Mouse (Mus musculus) liver, embryonic 12.5 days (tissue): ENCODE data around the gene Mrps9. TPM values are rescaled to one million over a fixed set of nuclear protein-coding genes. Genes with fewer than 3 reads are reported as not detected.
"Not testable (repeated sequence)": the region's sequence is repeated elsewhere in the genome, so short reads cannot be mapped to it uniquely, and the experiment has no call there.

Source experiments
- ATAC-seq: fragments of 200-750 bp; cut with Nextera tagmentation; 2 replicates; pipeline ENCODE4 v1.8.0; 2017; ENCODE audit warnings: moderate number of reproducible peaks, mild to moderate bottlenecking, moderate library complexity
- H3K27ac ChIP-seq: fragments of 300-500 bp; sonication (generic); 2 replicates; pipeline ENCODE4 v1.5.1; 2016; ENCODE audit warnings: mild to moderate bottlenecking
- H3K27me3 ChIP-seq: fragments of 300-500 bp; sonication (generic); replicated peaks from 2 replicates; pipeline ENCODE4 v1.6.1; 2016; ENCODE audit warnings: mild to moderate bottlenecking, moderate library complexity
- H3K36me3 ChIP-seq: fragments of 300-500 bp; sonication (generic); 2 replicates; pipeline ENCODE4 v1.6.1; 2016; ENCODE audit warnings: mild to moderate bottlenecking, moderate library complexity
- H3K4me1 ChIP-seq: fragments of 300-500 bp; sonication (generic); 2 replicates; pipeline ENCODE4 v1.6.1; 2016
- H3K4me2 ChIP-seq: fragments of 300-500 bp; sonication (generic); 2 replicates; pipeline ENCODE4 v1.6.1; 2016; ENCODE audit warnings: mild to moderate bottlenecking, moderate library complexity
- H3K4me3 ChIP-seq: fragments of 300-500 bp; sonication (generic); 2 replicates; pipeline ENCODE4 v1.5.1; 2016; ENCODE audit warnings: mild to moderate bottlenecking, moderate library complexity
- H3K9ac ChIP-seq: fragments of 300-500 bp; sonication (generic); 2 replicates; pipeline ENCODE4 v1.6.1; 2016; ENCODE audit warnings: mild to moderate bottlenecking, moderate library complexity
- H3K9me3 ChIP-seq: fragments of 300-500 bp; sonication (generic); replicated peaks from 2 replicates; pipeline ENCODE4 v1.6.1; 2016; ENCODE audit warnings: mild to moderate bottlenecking, moderate library complexity
- WGBS: fragments of 180-500 bp; shearing (Covaris S2); methylation state at CpG from one replicate; pipeline ENCODE4 v1.1.7; 2016; ENCODE audit not compliant: insufficient replicate concordance; 5-methylcytosine and 5-hydroxymethylcytosine counted together
- polyA plus RNA-seq: library from polyadenylated mRNA; unstranded; fragments of >200 nt; fragmentation: Nextera tagmentation; extraction: Ambion mirVana; gene quantifications from 2 replicates; pipeline ENCODE4 v1.2.1, GENCODE M21; 2016

The Mrps9 gene
- polyA plus RNA-seq, 1 experiment from 2014 or later = 38.0 TPM

GRCm38 (mm10) chr1:42876463-42877093 lies 25.5 kb downstream of the Mrps9 start:
- H3K27me3 ChIP-seq = no peaks in the 10 kb centered on the region
- H3K9me3 ChIP-seq = no peaks in the 10 kb centered on the region
- 75% methylated on average over 4 of the region's 4 CpGs for WGBS
- H3K4me1 ChIP-seq = no peaks in the 10 kb centered on the region
- no peak overlapping the region for H3K4me2 ChIP-seq
- H3K9ac ChIP-seq = no peak overlapping the region
- ATAC-seq = no peak
- H3K27ac ChIP-seq = no peak overlapping the region
- H3K36me3 ChIP-seq = peaks cover 11% of the 10 kb centered on the region; the same call in 1 of the 2 replicates
- H3K4me3 ChIP-seq = no peak overlapping the region

- no peak for ATAC-seq
- 83% methylated on average over 10 of the region's 10 CpGs for WGBS
Measured at GRCm38 (mm10) chr1:42877264-42877663, 26.2 kb downstream of the Mrps9 start.

GRCm38 (mm10) chr1:42878851-42879250 lies 27.8 kb downstream of the Mrps9 start:
- Histone ChIP-seq H3K27me3 (no peaks in the 10 kb centered on the region), H3K4me2 (no peak overlapping the region), H3K4me1 (no peaks in the 10 kb centered on the region), H3K9me3 (no peaks in the 10 kb centered on the region), H3K36me3 (peaks cover 11% of the 10 kb centered on the region; the same call in 1 of the 2 replicates), H3K27ac (no peak overlapping the region), H3K4me3 (no peak overlapping the region), H3K9ac (no peak overlapping the region)
- WGBS = 83% methylated on average over 5 of the region's 5 CpGs
- no peak for ATAC-seq

More at GRCm38 (mm10) chr1:42877264-42877663, 26.2 kb downstream of the Mrps9 start:
- no peak overlapping the region for H3K4me2 ChIP-seq
- no peak overlapping the region for H3K9ac ChIP-seq
- no peak overlapping the region for H3K4me3 ChIP-seq
- H3K36me3 ChIP-seq = peaks cover 11% of the 10 kb centered on the region; the same call in 1 of the 2 replicates
- no peaks in the 10 kb centered on the region for H3K4me1 ChIP-seq
- no peaks in the 10 kb centered on the region for H3K9me3 ChIP-seq
- H3K27ac ChIP-seq = no peak overlapping the region
- H3K27me3 ChIP-seq = no peaks in the 10 kb centered on the region

- no peak for ATAC-seq
- Histone ChIP-seq H3K4me2 (no peak overlapping the region), H3K4me3 (no peak overlapping the region), H3K9me3 (no peaks in the 10 kb centered on the region), H3K36me3 (peaks cover 18% of the 10 kb centered on the region; the same call in 1 of the 2 replicates), H3K27ac (no peak overlapping the region), H3K27me3 (no peaks in the 10 kb centered on the region), H3K9ac (no peak overlapping the region), H3K4me1 (no peaks in the 10 kb centered on the region)
- WGBS = 78% methylated on average over 2 of the region's 2 CpGs
Measured at GRCm38 (mm10) chr1:42882258-42882657, 31.2 kb downstream of the Mrps9 start.

- not testable (repeated sequence) for H3K4me2 ChIP-seq, H3K27me3 ChIP-seq, H3K27ac ChIP-seq, H3K9me3 ChIP-seq, H3K9ac ChIP-seq, H3K4me3 ChIP-seq, ATAC-seq, H3K4me1 ChIP-seq
- 100% methylated on average over 1 of the region's 2 CpGs for WGBS
- peaks cover 23% of the 10 kb centered on the region for H3K36me3 ChIP-seq
Measured at GRCm38 (mm10) chr1:42883418-42883817, 32.4 kb downstream of the Mrps9 start.

- no peak for ATAC-seq
- H3K9me3 ChIP-seq = no peaks in the 10 kb centered on the region
- H3K4me1 ChIP-seq = no peaks in the 10 kb centered on the region
- no peak overlapping the region for H3K4me2 ChIP-seq
- WGBS = 81% methylated on average over 11 of the region's 11 CpGs
- H3K4me3 ChIP-seq = no peak overlapping the region
- no peaks in the 10 kb centered on the region for H3K27me3 ChIP-seq
- H3K27ac ChIP-seq = no peak overlapping the region
- H3K9ac ChIP-seq = no peak overlapping the region
- H3K36me3 ChIP-seq = peaks cover 35% of the 10 kb centered on the region
Measured at GRCm38 (mm10) chr1:42887835-42888234, 36.8 kb downstream of the Mrps9 start.

- H3K4me3 ChIP-seq = no peak overlapping the region
- H3K4me2 ChIP-seq = no peak overlapping the region
- no peaks in the 10 kb centered on the region for H3K27me3 ChIP-seq
- ATAC-seq = no peak
- H3K9ac ChIP-seq = no peak overlapping the region
- H3K9me3 ChIP-seq = no peaks in the 10 kb centered on the region
- no peak overlapping the region for H3K27ac ChIP-seq
- H3K4me1 ChIP-seq = no peaks in the 10 kb centered on the region
- H3K36me3 ChIP-seq = peaks cover 35% of the 10 kb centered on the region
- WGBS = 86% methylated on average over 22 of the region's 22 CpGs
Measured at GRCm38 (mm10) chr1:42888541-42889349, 37.7 kb downstream of the Mrps9 start.

GRCm38 (mm10) chr1:42889421-42889887 lies 38.4 kb downstream of the Mrps9 start:
- H3K36me3 ChIP-seq = peaks cover 35% of the 10 kb centered on the region
- no peak for ATAC-seq
- H3K4me3 ChIP-seq = no peak overlapping the region
- H3K4me1 ChIP-seq = no peaks in the 10 kb centered on the region
- H3K4me2 ChIP-seq = no peak overlapping the region
- no peaks in the 10 kb centered on the region for H3K9me3 ChIP-seq
- 69% methylated on average over 7 of the region's 7 CpGs for WGBS
- H3K27ac ChIP-seq = no peak overlapping the region
- H3K27me3 ChIP-seq = no peaks in the 10 kb centered on the region
- no peak overlapping the region for H3K9ac ChIP-seq

DNA sequence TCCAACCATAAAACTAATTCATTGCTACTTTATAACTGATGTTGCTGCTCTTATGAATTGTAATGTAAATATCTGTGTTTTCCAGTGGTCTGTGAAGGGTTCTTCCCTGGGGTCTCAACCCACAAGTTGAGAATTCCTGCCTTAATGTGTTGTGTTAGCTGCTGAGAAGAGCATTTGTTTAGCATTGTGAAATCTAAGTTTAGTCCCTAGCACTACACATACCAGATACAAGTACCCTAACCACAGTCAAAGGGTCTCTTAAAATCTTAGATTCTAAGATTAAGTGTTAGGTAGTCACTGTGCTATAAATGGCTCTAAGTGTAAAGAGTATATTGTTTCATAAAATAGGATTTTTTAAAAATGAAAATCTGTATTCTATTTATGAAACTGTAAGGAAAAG lies 43.7 kb downstream of the Mrps9 start:
- Histone ChIP-seq H3K9ac (no peak overlapping the region), H3K36me3 (peaks cover 44% of the 10 kb centered on the region), H3K27ac (no peak overlapping the region), H3K4me1 (no peaks in the 10 kb centered on the region), H3K9me3 (no peaks in the 10 kb centered on the region), H3K4me2 (no peak overlapping the region), H3K4me3 (no peak overlapping the region), H3K27me3 (no peaks in the 10 kb centered on the region)
- no peak for ATAC-seq

- Histone ChIP-seq H3K27me3 (no peaks in the 10 kb centered on the region), H3K9ac (no peak overlapping the region), H3K9me3 (no peaks in the 10 kb centered on the region), H3K4me2 (no peak overlapping the region), H3K27ac (no peak overlapping the region), H3K4me1 (no peaks in the 10 kb centered on the region), H3K36me3 (peaks cover 43% of the 10 kb centered on the region), H3K4me3 (no peak overlapping the region)
- no peak for ATAC-seq
- WGBS = 82% methylated on average over 11 of the region's 11 CpGs
Measured at GRCm38 (mm10) chr1:42905148-42905547, 54.1 kb downstream of the Mrps9 start.

- WGBS = 83% methylated on average over 7 of the region's 7 CpGs
- Histone ChIP-seq H3K9ac (no peak overlapping the region), H3K36me3 (peaks cover 29% of the 10 kb centered on the region)
Measured at GRCm38 (mm10) chr1:42906696-42907095, 55.7 kb downstream of the Mrps9 start.

GRCm38 (mm10) chr1:42907153-42907552 lies 56.1 kb downstream of the Mrps9 start:
- Histone ChIP-seq H3K27ac (no peak overlapping the region), H3K36me3 (peaks cover 29% of the 10 kb centered on the region), H3K27me3 (no peaks in the 10 kb centered on the region), H3K4me3 (no peak overlapping the region), H3K9ac (no peak overlapping the region), H3K4me1 (no peaks in the 10 kb centered on the region), H3K9me3 (no peaks in the 10 kb centered on the region), H3K4me2 (no peak overlapping the region)
- WGBS = 64% methylated on average over 4 of the region's 4 CpGs
- ATAC-seq = no peak

More at GRCm38 (mm10) chr1:42906696-42907095, 55.7 kb downstream of the Mrps9 start:
- Histone ChIP-seq H3K4me1 (no peaks in the 10 kb centered on the region), H3K4me2 (no peak overlapping the region), H3K9me3 (no peaks in the 10 kb centered on the region), H3K27ac (no peak overlapping the region), H3K27me3 (no peaks in the 10 kb centered on the region), H3K4me3 (no peak overlapping the region)
- ATAC-seq = no peak
